Mouse (Mus musculus) kidney, embryonic 14.5 days (tissue): ENCODE data around the gene Brs3. TPM values are rescaled to one million over a fixed set of nuclear protein-coding genes. Genes with fewer than 3 reads are reported as not detected.

ENCODE experiments used
- polyA plus RNA-seq: library from polyadenylated mRNA; unstranded; fragments of >200 nt; fragmentation: Nextera tagmentation; extraction: Ambion mirVana; gene quantifications from 2 replicates; pipeline ENCODE4 v1.2.1, GENCODE M21; 2014

Brs3 gene
- polyA plus RNA-seq, 1 experiment from 2014 or later: not detected

Other genes with a start within 250 kb of the Brs3 start
- gene Map7d3, start 220.7 kb upstream of the Brs3 start, polyA plus RNA-seq: 1.7 and 1.9 TPM in 2 replicates
- 0.09 TPM in 1 of 2 replicates, not detected in the other for gene Adgrg4, start 172.9 kb upstream of the Brs3 start, polyA plus RNA-seq
- gene Htatsf1, start 10.5 kb downstream of the Brs3 start, polyA plus RNA-seq: 51.2 and 76.2 TPM in 2 replicates
- not detected in 2 replicates for gene Vgll1, start 45.0 kb downstream of the Brs3 start, polyA plus RNA-seq
- gene Cd40lg, start 169.1 kb downstream of the Brs3 start, polyA plus RNA-seq: not detected in 2 replicates